ENCODE assay signal across 8 mouse cellular contexts in the genomic region with DNA sequence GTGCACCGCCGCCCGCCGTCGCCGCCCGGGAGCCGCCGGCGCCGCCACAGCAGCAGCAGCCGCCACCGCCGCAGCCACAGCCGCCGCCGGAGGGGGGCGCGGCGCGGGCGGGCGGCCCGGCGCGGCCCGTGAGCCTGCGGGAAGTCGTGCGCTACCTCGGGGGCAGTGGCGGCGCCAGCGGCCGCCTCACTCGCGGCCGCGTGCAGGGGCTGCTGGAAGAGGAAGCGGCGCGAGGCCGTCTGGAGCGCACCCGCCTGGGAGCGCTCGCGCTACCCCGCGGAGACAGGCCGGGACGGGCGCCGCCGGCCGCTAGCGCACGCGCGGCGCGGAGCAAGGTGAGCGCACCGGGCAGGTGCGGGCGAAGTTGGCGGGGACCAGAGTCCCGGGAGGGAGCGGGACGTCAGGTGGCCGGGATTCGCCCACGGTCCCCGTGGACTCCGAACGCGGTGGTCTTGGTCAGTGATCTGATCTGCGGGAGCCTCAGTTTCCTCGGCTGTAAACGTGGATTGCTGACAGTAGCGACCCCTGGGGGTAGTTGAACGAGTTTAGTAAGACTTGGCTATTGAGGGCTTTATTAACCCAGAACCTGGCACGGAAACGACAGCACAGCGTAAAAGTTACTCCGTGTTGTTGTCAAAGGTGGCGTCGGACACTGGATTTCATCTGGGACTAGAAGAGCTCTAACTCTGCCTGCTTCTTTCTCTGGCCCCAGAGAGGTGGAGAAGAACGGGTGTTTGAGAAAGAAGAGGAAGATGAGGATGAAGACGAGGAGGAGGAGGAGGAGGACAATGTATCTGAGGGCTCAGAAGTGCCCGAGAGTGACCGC. TPM values are rescaled to one million over a fixed set of nuclear protein-coding genes. Genes with fewer than 3 reads are reported as not detected.
A peak's percentile ranks its signal among the peaks of the same experiment; 100 is the strongest.
DNase-seq lines count a peak whose midpoint lies in the region; ATAC-seq and TF ChIP-seq lines count a peak whose summit lies in the region.

No protein-coding gene starts in this region.

- peak; percentile 65 for DNase-seq in ovary, postnatal 36 days (ENCODE audit: low spot score)
- DNase-seq in ovary, adult 18-20 months (ENCODE audit: low spot score) = no peak
- peak; percentile 68 for DNase-seq in c-Kit-positive CD71-positive TER-119-positive erythroid progenitor cells, embryonic 14.5 days (ENCODE audit: low spot score)

- peak overlapping the region; percentile 70 for H3K4me3 ChIP-seq in forebrain, embryonic 16.5 days (replicated peaks; ENCODE audit: low read length)
- H3K4me3 ChIP-seq in liver, embryonic 12.5 days = peak overlapping the region; percentile 89
- peak overlapping the region; percentile 85 for H3K4me3 ChIP-seq in testis, adult 2 months (ENCODE audit: control insufficient read depth, low read depth, low read length)

- H3K4me2 ChIP-seq in forebrain, embryonic 16.5 days (ENCODE audit: low read length) = peak overlapping the region; percentile 81
- H3K4me2 ChIP-seq in liver, embryonic 12.5 days = peak overlapping the region; percentile 93

- H3K27ac ChIP-seq in forebrain, embryonic 16.5 days (ENCODE audit: low read length) = peak overlapping the region; percentile 92
- peak overlapping the region; percentile 88 for H3K27ac ChIP-seq in liver, embryonic 12.5 days
- H3K27ac ChIP-seq in testis, adult 2 months (ENCODE audit: control insufficient read depth, insufficient read depth, low read depth, low read length) = peak overlapping the region; percentile 36

- ATAC-seq in forebrain, embryonic 16.5 days = peak; percentile 22
- ATAC-seq in inflammation-experienced regulatory T-cells, adult 6 months = peak; percentile 59
- 0 out of 2 replicates have a peak, but pooled peaks have one; percentile 9 for ATAC-seq in liver, embryonic 12.5 days
- ATAC-seq in monocyte, adult 5-6 weeks (replicated peaks; ENCODE audit: insufficient number of reproducible peaks, low FRiP score, low TSS enrichment, poor library complexity, severe bottlenecking) = 0 out of 2 replicates have a peak, but pooled peaks have one; percentile 7

- TF ChIP-seq CTCF in testis, adult 2 months (IDR thresholded peaks at IDR 0.05; ENCODE audit: control insufficient read depth, insufficient read depth, insufficient replicate concordance, low read depth, low read length) = no peak

- H3K9me3 ChIP-seq in forebrain, embryonic 16.5 days (ENCODE audit: control insufficient read depth, low read length) = no peaks in the 10 kb centered on the region
- H3K9me3 ChIP-seq in liver, embryonic 12.5 days (replicated peaks) = no peaks in the 10 kb centered on the region

- under 1% methylated on average over 76 of the region's 92 CpGs for WGBS in forebrain, embryonic 16.5 days
- 1% methylated on average over 83 of the region's 92 CpGs for WGBS in liver, embryonic 12.5 days (ENCODE audit: insufficient replicate concordance)

- TF ChIP-seq POLR2A in testis, adult 2 months (IDR thresholded peaks at IDR 0.05; ENCODE audit: control insufficient read depth, low read depth, low read length) = no peak

- H3K36me3 ChIP-seq in forebrain, embryonic 16.5 days (ENCODE audit: control insufficient read depth, insufficient read depth) = no peaks in the 10 kb centered on the region
- H3K36me3 ChIP-seq in liver, embryonic 12.5 days = peaks cover 62% of the 10 kb centered on the region
- no peaks in the 10 kb centered on the region for H3K36me3 ChIP-seq in testis, adult 2 months (ENCODE audit: control insufficient read depth, insufficient read depth, low read length)

- peak overlapping the region; percentile 62 for H3K9ac ChIP-seq in forebrain, embryonic 16.5 days (replicated peaks; ENCODE audit: low read depth, low read length)
- peak overlapping the region; percentile 90 for H3K9ac ChIP-seq in liver, embryonic 12.5 days

- peaks cover 4% of the 10 kb centered on the region; the same call in 1 of the 2 replicates for H3K27me3 ChIP-seq in forebrain, embryonic 16.5 days (replicated peaks; ENCODE audit: control insufficient read depth, insufficient read depth, low read length)
- H3K27me3 ChIP-seq in liver, embryonic 12.5 days (replicated peaks) = no peaks in the 10 kb centered on the region
- H3K27me3 ChIP-seq in testis, adult 2 months (ENCODE audit: control insufficient read depth, insufficient read depth, low read length) = no peaks in the 10 kb centered on the region

- peaks cover 27% of the 10 kb centered on the region for H3K4me1 ChIP-seq in forebrain, embryonic 16.5 days (replicated peaks; ENCODE audit: control insufficient read depth, insufficient read depth, low read length)
- H3K4me1 ChIP-seq in liver, embryonic 12.5 days = peaks cover 60% of the 10 kb centered on the region
- peaks cover 40% of the 10 kb centered on the region for H3K4me1 ChIP-seq in testis, adult 2 months (ENCODE audit: control insufficient read depth, insufficient read depth, low read length)

RNA-seq across cellular contexts. Expression of gene Samd1, which starts 1.0 kb away (rescaled TPM):
- 8.1 and 9.7 TPM in 2 replicates for polyA plus RNA-seq in forebrain, embryonic 16.5 days (2015; fragmentation: Nextera tagmentation; extraction: Ambion mirVana)
- 1 to 10 TPM; 5.0 to 7.3 (median 6.5) TPM for polyA plus RNA-seq in inflammation-experienced regulatory T-cells, adult 6 months (2017; shearing (Covaris generic))
- polyA plus RNA-seq in liver, embryonic 12.5 days (2016; fragmentation: Nextera tagmentation; extraction: Ambion mirVana) = 8.5 and 8.7 TPM in 2 replicates
- total RNA-seq in monocyte, adult 5-6 weeks (2017) = 26.3 to 44.6 TPM (median 35.4 TPM) in 3 replicates
- polyA plus RNA-seq in testis, adult 2 months (2012; rRNA removed) = 13.7 and 15.3 TPM in 2 replicates

RNA-seq across cellular contexts. Expression of gene 1700067K01Rik, which starts 2.9 kb away (rescaled TPM):
- polyA plus RNA-seq in forebrain, embryonic 16.5 days (2015; fragmentation: Nextera tagmentation; extraction: Ambion mirVana) = 1.1 and 1.3 TPM in 2 replicates
- polyA plus RNA-seq in inflammation-experienced regulatory T-cells, adult 6 months (2017; shearing (Covaris generic)) = under 1 TPM in 2 of 3 experiments, not detected in 1; 0.51 to 0.70 TPM
- polyA plus RNA-seq in liver, embryonic 12.5 days (2016; fragmentation: Nextera tagmentation; extraction: Ambion mirVana) = 0.41 and 0.63 TPM in 2 replicates
- not detected in 3 replicates for total RNA-seq in monocyte, adult 5-6 weeks (2017)
- 38.1 and 43.2 TPM in 2 replicates for polyA plus RNA-seq in testis, adult 2 months (2012; rRNA removed)

RNA-seq across cellular contexts. Expression of gene 2210011C24Rik, which starts 13.5 kb away (rescaled TPM):
- not detected in 2 replicates for polyA plus RNA-seq in forebrain, embryonic 16.5 days (2015; fragmentation: Nextera tagmentation; extraction: Ambion mirVana)
- 1 to 10 TPM in 2 of 3 experiments, not detected in 1; 1.2 to 2.5 TPM for polyA plus RNA-seq in inflammation-experienced regulatory T-cells, adult 6 months (2017; shearing (Covaris generic))
- not detected in 2 replicates for polyA plus RNA-seq in liver, embryonic 12.5 days (2016; fragmentation: Nextera tagmentation; extraction: Ambion mirVana)
- not detected in 3 replicates for total RNA-seq in monocyte, adult 5-6 weeks (2017)
- polyA plus RNA-seq in testis, adult 2 months (2012; rRNA removed) = 10.9 and 15.1 TPM in 2 replicates

RNA-seq across cellular contexts. Expression of gene Palm3, which starts 22.8 kb away (rescaled TPM):
- polyA plus RNA-seq in forebrain, embryonic 16.5 days (2015; fragmentation: Nextera tagmentation; extraction: Ambion mirVana) = 2.0 and 3.0 TPM in 2 replicates
- 1 to 10 TPM; 1.6 to 3.7 (median 2.8) TPM for polyA plus RNA-seq in inflammation-experienced regulatory T-cells, adult 6 months (2017; shearing (Covaris generic))
- polyA plus RNA-seq in liver, embryonic 12.5 days (2016; fragmentation: Nextera tagmentation; extraction: Ambion mirVana) = 0.36 and 0.66 TPM in 2 replicates
- total RNA-seq in monocyte, adult 5-6 weeks (2017) = 0.19 to 0.95 TPM in 2 of 3 replicates, not detected in the other
- 1.2 and 1.9 TPM in 2 replicates for polyA plus RNA-seq in testis, adult 2 months (2012; rRNA removed)

RNA-seq across cellular contexts. Expression of gene Prkaca, which starts 25.7 kb away (rescaled TPM):
- 164 TPM in 2 replicates for polyA plus RNA-seq in forebrain, embryonic 16.5 days (2015; fragmentation: Nextera tagmentation; extraction: Ambion mirVana)
- 10 to 100 TPM; 16.3 to 20.1 (median 18.8) TPM for polyA plus RNA-seq in inflammation-experienced regulatory T-cells, adult 6 months (2017; shearing (Covaris generic))
- 81.1 and 82.0 TPM in 2 replicates for polyA plus RNA-seq in liver, embryonic 12.5 days (2016; fragmentation: Nextera tagmentation; extraction: Ambion mirVana)
- total RNA-seq in monocyte, adult 5-6 weeks (2017) = 14.5 to 24.5 TPM (median 18.8 TPM) in 3 replicates
- 101 and 103 TPM in 2 replicates for polyA plus RNA-seq in testis, adult 2 months (2012; rRNA removed)

Comparison
In these comparisons a context has a peak if more than half of its experiments do, and no peak if none do; other contexts are left out.
1. ATAC-seq: peak in every context shown above with its lines; median percentile 59 in inflammation-experienced regulatory T-cells, adult 6 months; 22 in forebrain, embryonic 16.5 days; 9 in liver, embryonic 12.5 days; 7 in monocyte, adult 5-6 weeks.
2. H3K27ac ChIP-seq: peak in every context shown above with its lines; median percentile 92 in forebrain, embryonic 16.5 days; 88 in liver, embryonic 12.5 days; 36 in testis, adult 2 months.
3. RNA of gene 1700067K01Rik, which starts 2.9 kb away (polyA plus RNA-seq): 38.1 to 43.2 TPM in testis, adult 2 months; 1.1 to 1.3 TPM in forebrain, embryonic 16.5 days, 0.51 to 0.70 TPM in inflammation-experienced regulatory T-cells, adult 6 months and 0.41 to 0.63 TPM in liver, embryonic 12.5 days; every median in the first group is over 10 times any median in the second.
4. Peak in every context shown above with its lines, with median percentiles within 50 percentile points of each other: H3K4me3 ChIP-seq.